16 mouse cellular contexts compared by ENCODE assay signal in genomic region chr1:152043453-152043852, GRCm38 (mm10).
"Had no signal": no experiment of that assay in that cellular context is flagged by ENCODE, and none has a peak within 500 bp of the region (broad histone marks: within the 10 kb centered on the region; RNA-seq: fewer than 3 reads in every experiment).

No protein-coding gene starts in this region.

- DNase-seq: retina, postnatal 1 day; right cerebral cortex, postnatal 14 days; right cerebral cortex, postnatal 25 days; right cerebral cortex, postnatal 4 days; spleen, adult 18-20 months; thymus, adult 18-20 months; thymus, adult 2 months; thymus, postnatal 14 days; thymus, postnatal 25 days; thymus, postnatal 36 days; thymus, postnatal 4 days had no signal

- H3K4me3 ChIP-seq: neural tube, embryonic 12.5 days; neural tube, embryonic 13.5 days; neural tube, embryonic 15.5 days; stomach, embryonic 15.5 days had no signal

- H3K4me2 ChIP-seq: neural tube, embryonic 12.5 days; neural tube, embryonic 13.5 days; neural tube, embryonic 15.5 days; stomach, embryonic 15.5 days had no signal

- H3K36me3 ChIP-seq: neural tube, embryonic 12.5 days; neural tube, embryonic 13.5 days; neural tube, embryonic 15.5 days; stomach, embryonic 15.5 days had no signal

- H3K9ac ChIP-seq: neural tube, embryonic 12.5 days; neural tube, embryonic 13.5 days; neural tube, embryonic 15.5 days; stomach, embryonic 15.5 days had no signal

- H3K9me3 ChIP-seq: neural tube, embryonic 12.5 days; neural tube, embryonic 13.5 days; neural tube, embryonic 15.5 days; stomach, embryonic 15.5 days had no signal

- H3K27me3 ChIP-seq: neural tube, embryonic 12.5 days; neural tube, embryonic 13.5 days; neural tube, embryonic 15.5 days; stomach, embryonic 15.5 days had no signal

- H3K27ac ChIP-seq: neural tube, embryonic 12.5 days; neural tube, embryonic 13.5 days; neural tube, embryonic 15.5 days; stomach, embryonic 15.5 days; stomach, postnatal 0 days had no signal
